Mouse (Mus musculus): Measurements from ENCODE around the gene Fthl17e. TPM values are rescaled to one million over a fixed set of nuclear protein-coding genes. Genes with fewer than 3 reads are reported as not detected.

Gene Fthl17e
- not detected in 2 replicates for polyA plus RNA-seq (2012; rRNA removed)

DNA sequence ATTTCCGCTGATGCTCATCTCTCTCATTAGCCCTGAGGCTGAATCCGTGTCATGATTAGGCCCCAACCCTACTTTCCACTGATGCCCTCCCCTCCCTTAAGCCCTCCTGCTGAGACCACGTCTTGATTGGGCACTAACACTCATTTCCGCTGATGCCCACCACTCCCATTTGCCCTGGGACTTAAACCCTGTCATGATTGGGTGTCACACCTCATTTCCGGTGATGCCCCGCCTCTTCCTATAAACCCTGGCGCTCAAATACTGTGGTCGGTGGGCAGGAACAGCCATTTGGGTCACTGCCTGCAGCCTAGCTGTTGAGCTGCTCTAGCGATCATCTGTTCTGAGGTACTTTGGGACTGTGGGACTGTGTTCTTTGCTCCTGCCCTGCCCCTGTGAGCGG, at the start of gene Fthl17e:
TSS of gene Fthl17e (plus strand) at position 301 of the 400 bp plus-strand sequence.

DNA sequence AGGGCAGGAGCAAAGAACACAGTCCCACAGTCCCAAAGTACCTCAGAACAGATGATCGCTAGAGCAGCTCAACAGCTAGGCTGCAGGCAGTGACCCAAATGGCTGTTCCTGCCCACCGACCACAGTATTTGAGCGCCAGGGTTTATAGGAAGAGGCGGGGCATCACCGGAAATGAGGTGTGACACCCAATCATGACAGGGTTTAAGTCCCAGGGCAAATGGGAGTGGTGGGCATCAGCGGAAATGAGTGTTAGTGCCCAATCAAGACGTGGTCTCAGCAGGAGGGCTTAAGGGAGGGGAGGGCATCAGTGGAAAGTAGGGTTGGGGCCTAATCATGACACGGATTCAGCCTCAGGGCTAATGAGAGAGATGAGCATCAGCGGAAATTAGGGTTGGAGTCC, 46.6 kb upstream of the Fthl17e start, which contains the start of gene Fthl17d:
TSS of gene Fthl17d (minus strand) at position 101 of the 400 bp plus-strand sequence.

DNA sequence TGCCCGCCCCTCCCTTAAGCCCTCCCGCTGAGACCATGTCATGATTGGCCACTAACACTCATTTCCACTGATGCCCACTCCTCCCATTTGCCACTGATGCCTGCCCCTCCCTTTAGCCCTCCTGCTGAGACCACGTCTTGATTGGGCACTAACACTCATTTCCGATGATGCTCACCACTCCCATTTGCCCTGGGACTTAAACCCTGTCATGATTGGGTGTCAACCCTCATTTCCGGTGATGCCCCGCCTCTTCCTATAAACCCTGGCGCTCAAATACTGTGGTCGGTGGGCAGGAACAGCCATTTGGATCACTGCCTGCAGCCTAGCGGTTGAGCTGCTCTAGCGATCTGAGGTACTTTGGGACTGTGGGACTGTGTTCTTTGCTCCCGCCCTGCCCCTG, 29.4 kb downstream of the Fthl17e start, which contains the start of gene Fthl17f:
TSS of gene Fthl17f (plus strand) at position 301 of the 400 bp plus-strand sequence.

Other genes starting within 250 kb of the Fthl17e start
- not detected in 2 replicates for gene Ssxb5, start 229.8 kb upstream of the Fthl17e start, polyA plus RNA-seq (2012; rRNA removed)
- not detected in 2 replicates for gene Gm6592, start 189.5 kb upstream of the Fthl17e start, polyA plus RNA-seq (2012; rRNA removed)
- gene Gm5751, start 159.2 kb upstream of the Fthl17e start, polyA plus RNA-seq (2012; rRNA removed): not detected in 2 replicates
- gene B630019K06Rik, start 141.1 kb upstream of the Fthl17e start, polyA plus RNA-seq (2012; rRNA removed): 7.4 and 7.9 TPM in 2 replicates
- gene Fthl17b, start 70.5 kb upstream of the Fthl17e start, polyA plus RNA-seq (2012; rRNA removed): not detected in 2 replicates
- gene Fthl17c, start 56.9 kb upstream of the Fthl17e start, polyA plus RNA-seq (2012; rRNA removed): not detected in 2 replicates
- not detected in 2 replicates for gene Fthl17d, start 46.7 kb upstream of the Fthl17e start, polyA plus RNA-seq (2012; rRNA removed)
- not detected in 2 replicates for gene Fthl17f, start 29.5 kb downstream of the Fthl17e start, polyA plus RNA-seq (2012; rRNA removed)
- gene 4930402K13Rik, start 71.1 kb downstream of the Fthl17e start, polyA plus RNA-seq (2012; rRNA removed): not detected in 2 replicates
- gene Lancl3, start 166.4 kb downstream of the Fthl17e start, polyA plus RNA-seq (2012; rRNA removed): 0.45 and 0.60 TPM in 2 replicates
- 0.34 TPM in 1 of 2 replicates, not detected in the other for gene Gm14862, start 223.4 kb downstream of the Fthl17e start, polyA plus RNA-seq (2012; rRNA removed)
- gene Xk, start 239.3 kb downstream of the Fthl17e start, polyA plus RNA-seq (2012; rRNA removed): 2.0 and 3.9 TPM in 2 replicates